Mouse (Mus musculus): ENCODE measurements around the gene Syncrip. TPM values are rescaled to one million over a fixed set of nuclear protein-coding genes. Genes with fewer than 3 reads are reported as not detected.

The Syncrip gene
- total RNA-seq, 1 experiment from 2014 or later: 117 TPM

Other genes with a start within 250 kb of the Syncrip start
- 15.7 and 15.9 TPM in 2 replicates for gene Nt5e, start 155.4 kb downstream of the Syncrip start, total RNA-seq (2021)
- 46.6 and 47.9 TPM in 2 replicates for gene Snx14, start 43.6 kb downstream of the Syncrip start, total RNA-seq (2021)
- not detected in 2 replicates for gene Gm20537, start 26.0 kb downstream of the Syncrip start, total RNA-seq (2021)
- 9.1 and 11.7 TPM in 2 replicates for gene Zfp949, start 65.4 kb upstream of the Syncrip start, total RNA-seq (2021)
- gene Trim43a, start 98.3 kb upstream of the Syncrip start, total RNA-seq (2021): 0.30 and 0.64 TPM in 2 replicates
- gene Mthfsl, start 237.7 kb upstream of the Syncrip start, total RNA-seq (2021): 33.7 and 37.2 TPM in 2 replicates
- gene Bcl2a1d, start 249.3 kb upstream of the Syncrip start, total RNA-seq (2021): 1.1 and 4.7 TPM in 2 replicates